Mouse (Mus musculus) forebrain, embryonic 16.5 days (tissue): ENCODE measurements around the gene Il34. TPM values are rescaled to one million over a fixed set of nuclear protein-coding genes. Genes with fewer than 3 reads are reported as not detected.

Source experiments
- ATAC-seq: fragments of 200-750 bp; cut with Nextera tagmentation; 2 replicates; pipeline ENCODE4 v1.8.0; 2017; ENCODE audit warnings: mild to moderate bottlenecking, moderate library complexity
- H3K27ac ChIP-seq: fragments of 300-500 bp; sonication (generic); 2 replicates; pipeline ENCODE4 v1.5.1; 2014; ENCODE audit warnings: low read length, control low read depth
- H3K27me3 ChIP-seq: fragments of 300-500 bp; sonication (generic); replicated peaks from 2 replicates; pipeline ENCODE4 v1.6.1; 2014; ENCODE audit warnings: low read length; ENCODE audit not compliant: control insufficient read depth, insufficient read depth
- H3K36me3 ChIP-seq: fragments of 300-500 bp; sonication (generic); 2 replicates; pipeline ENCODE4 v1.6.1; 2014; ENCODE audit not compliant: control insufficient read depth, insufficient read depth
- H3K4me1 ChIP-seq: fragments of 300-500 bp; sonication (generic); replicated peaks from 2 replicates; pipeline ENCODE4 v1.6.1; 2014; ENCODE audit warnings: low read length; ENCODE audit not compliant: control insufficient read depth, insufficient read depth
- H3K4me2 ChIP-seq: fragments of 300-500 bp; sonication (generic); 2 replicates; pipeline ENCODE4 v1.6.1; 2014; ENCODE audit warnings: mild to moderate bottlenecking, low read length, control low read depth
- H3K4me3 ChIP-seq: fragments of 300-500 bp; sonication (generic); replicated peaks from 2 replicates; pipeline ENCODE4 v1.5.1; 2014; ENCODE audit warnings: mild to moderate bottlenecking, low read length, control low read depth
- H3K9ac ChIP-seq: fragments of 300-500 bp; sonication (generic); replicated peaks from 2 replicates; pipeline ENCODE4 v1.6.1; 2014; ENCODE audit warnings: low read depth, low read length, control low read depth
- H3K9me3 ChIP-seq: fragments of 300-500 bp; sonication (generic); 2 replicates; pipeline ENCODE4 v1.6.1; 2016; ENCODE audit warnings: low read length; ENCODE audit not compliant: control insufficient read depth
- WGBS: fragments of 180-500 bp; shearing (Covaris S2); extraction: QIAGEN DNeasy Blood & Tissue Kit; methylation state at CpG from one replicate; pipeline ENCODE4 v1.1.7; 2014; 5-methylcytosine and 5-hydroxymethylcytosine counted together
- polyA plus RNA-seq: library from polyadenylated mRNA; unstranded; fragments of >200 nt; fragmentation: Nextera tagmentation; extraction: Ambion mirVana; gene quantifications from 2 replicates; pipeline ENCODE4 v1.2.1, GENCODE M21; 2015

Gene Il34
- polyA plus RNA-seq, 1 experiment from 2014 or later = 5.4 TPM

DNA sequence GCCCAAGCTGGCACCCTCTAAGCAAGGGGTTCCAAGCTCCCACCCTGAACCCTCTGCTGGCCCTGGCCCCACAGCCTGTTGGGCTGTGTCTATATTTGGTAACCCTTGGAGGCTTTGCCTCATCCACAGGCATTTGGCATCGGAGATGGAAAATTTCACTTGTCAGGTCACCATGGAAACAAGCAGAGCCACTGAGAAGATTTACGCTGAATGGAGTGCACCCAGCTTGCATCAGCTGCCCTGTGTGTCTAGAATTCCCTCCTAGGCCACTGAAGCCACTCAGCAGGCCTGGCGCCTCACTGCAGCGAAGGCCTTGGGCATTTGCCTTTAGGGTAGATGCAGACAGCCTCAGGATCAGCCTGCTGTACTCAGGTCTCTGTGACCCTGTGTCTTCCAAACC lies 89.6 kb downstream of the Il34 start:
- no peaks in the 10 kb centered on the region for H3K27me3 ChIP-seq
- H3K9me3 ChIP-seq = no peaks in the 10 kb centered on the region
- H3K9ac ChIP-seq = 0 out of 2 replicates have a peak overlapping the region, but pooled peaks have one; percentile 8
- no peaks in the 10 kb centered on the region for H3K36me3 ChIP-seq
- H3K4me3 ChIP-seq = no peak overlapping the region
- peak overlapping the region; percentile 76 for H3K27ac ChIP-seq
- peak; percentile 47 for ATAC-seq
- peaks cover 56% of the 10 kb centered on the region for H3K4me1 ChIP-seq
- no peak overlapping the region for H3K4me2 ChIP-seq
- 40% methylated on average over 4 of the region's 4 CpGs for WGBS

DNA sequence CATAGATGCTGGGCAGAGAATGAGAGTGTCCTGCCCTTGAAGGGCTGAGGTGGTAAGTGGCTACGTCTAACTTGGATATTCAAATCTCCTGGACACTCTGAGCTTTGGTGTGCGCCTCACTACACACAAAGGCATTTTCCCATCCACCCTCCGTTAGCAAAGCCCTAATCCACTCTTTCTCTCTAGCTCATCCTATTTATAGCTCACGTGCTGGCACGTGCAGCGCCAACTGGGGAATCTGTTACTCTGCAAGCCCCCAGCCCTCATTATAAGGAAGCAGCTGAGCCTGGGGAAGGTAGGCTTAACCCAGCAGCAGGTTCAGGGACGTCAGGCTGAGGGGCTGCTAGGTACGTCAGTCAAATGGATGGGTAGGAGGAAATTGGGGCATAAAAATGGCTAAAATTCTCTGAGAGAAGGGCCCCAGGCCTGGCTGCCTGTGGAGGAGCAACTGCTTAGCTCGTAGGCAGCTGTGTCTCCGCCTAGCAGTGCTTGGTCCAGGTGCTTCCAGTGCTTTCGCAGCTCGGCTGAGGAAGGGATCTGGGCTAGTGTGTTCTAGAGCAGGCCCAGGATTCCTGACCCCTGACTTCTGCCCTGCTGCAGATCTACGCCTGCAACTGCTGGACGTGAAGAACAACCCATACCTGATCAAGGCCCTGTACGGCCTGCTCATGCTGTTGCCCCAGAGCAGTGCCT lies 90.8 kb downstream of the Il34 start:
- Histone ChIP-seq H3K4me1 (peaks cover 50% of the 10 kb centered on the region), H3K27ac (peak overlapping the region; percentile 76), H3K4me2 (no peak overlapping the region), H3K9ac (no peak overlapping the region), H3K27me3 (no peaks in the 10 kb centered on the region), H3K4me3 (no peak overlapping the region), H3K9me3 (no peaks in the 10 kb centered on the region), H3K36me3 (0 out of 2 replicates have a peak, but pooled peaks cover 4% of the 10 kb centered on the region)
- ATAC-seq = peak; percentile 36
- WGBS = 60% methylated on average over 15 of the region's 15 CpGs

GRCm38 (mm10) chr8:110713073-110713472 lies 92.7 kb downstream of the Il34 start:
- H3K4me2 ChIP-seq = no peak overlapping the region
- H3K27ac ChIP-seq = peak overlapping the region; percentile 16
- ATAC-seq = no peak
- H3K4me1 ChIP-seq = peaks cover 32% of the 10 kb centered on the region
- no peaks in the 10 kb centered on the region for H3K27me3 ChIP-seq
- WGBS = 89% methylated on average over 7 of the region's 7 CpGs
- no peaks in the 10 kb centered on the region for H3K9me3 ChIP-seq
- H3K9ac ChIP-seq = no peak overlapping the region
- H3K36me3 ChIP-seq = 0 out of 2 replicates have a peak, but pooled peaks cover 4% of the 10 kb centered on the region
- no peak overlapping the region for H3K4me3 ChIP-seq

DNA sequence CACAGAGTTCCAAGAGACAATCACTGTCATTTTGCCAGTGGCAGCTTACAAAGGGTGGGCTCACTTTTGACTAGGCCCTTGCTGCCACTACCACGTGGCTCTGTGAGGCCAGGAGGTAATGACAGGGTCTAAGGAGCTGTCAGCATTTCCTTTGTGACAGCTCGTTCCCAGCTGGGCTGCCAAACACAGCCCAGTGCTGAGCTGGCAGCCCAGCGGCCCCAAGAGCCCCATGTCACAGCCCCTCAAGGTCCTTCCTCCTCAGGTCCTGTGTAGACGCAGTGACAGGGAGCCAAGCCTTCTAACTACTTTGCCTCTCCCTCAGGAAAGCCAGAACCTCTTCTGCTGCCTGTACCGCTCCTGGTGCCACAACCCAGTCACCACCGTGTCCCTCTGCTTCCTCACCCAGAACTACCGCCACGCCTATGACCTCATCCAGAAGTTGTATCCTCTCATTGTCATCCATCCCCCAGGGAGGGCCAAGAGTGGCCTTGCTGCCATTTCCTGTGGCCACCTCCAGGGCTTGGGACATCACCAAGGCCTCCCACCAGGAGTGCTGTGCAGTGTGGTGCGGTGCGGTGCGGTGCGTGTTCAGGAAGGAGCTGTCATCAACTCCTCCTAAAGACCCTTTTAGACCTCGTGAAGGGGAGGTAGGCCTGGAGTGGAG lies 94.3 kb downstream of the Il34 start:
- no peak overlapping the region for H3K27ac ChIP-seq
- peaks cover 25% of the 10 kb centered on the region for H3K4me1 ChIP-seq
- H3K4me3 ChIP-seq = no peak overlapping the region
- no peaks in the 10 kb centered on the region for H3K9me3 ChIP-seq
- no peak overlapping the region for H3K9ac ChIP-seq
- H3K36me3 ChIP-seq = 0 out of 2 replicates have a peak, but pooled peaks cover 4% of the 10 kb centered on the region
- ATAC-seq = peak; percentile 24; the same call in 1 of the 2 replicates
- no peak overlapping the region for H3K4me2 ChIP-seq
- no peaks in the 10 kb centered on the region for H3K27me3 ChIP-seq
- 82% methylated on average over 13 of the region's 13 CpGs for WGBS

- 0 out of 2 replicates have a peak, but pooled peaks cover 4% of the 10 kb centered on the region for H3K36me3 ChIP-seq
- H3K4me1 ChIP-seq = peaks cover 17% of the 10 kb centered on the region
- no peak overlapping the region for H3K4me2 ChIP-seq
- 65% methylated on average over 3 of the region's 3 CpGs for WGBS
- no peaks in the 10 kb centered on the region for H3K27me3 ChIP-seq
- no peak overlapping the region for H3K27ac ChIP-seq
- H3K4me3 ChIP-seq = no peak overlapping the region
- H3K9me3 ChIP-seq = no peaks in the 10 kb centered on the region
- H3K9ac ChIP-seq = no peak overlapping the region
- ATAC-seq = no peak
These were observed 95.1 kb downstream of the Il34 start for GRCm38 (mm10) chr8:110710593-110710992.

GRCm38 (mm10) chr8:110708429-110708828 lies 97.3 kb downstream of the Il34 start:
- Histone ChIP-seq H3K4me1 (0 out of 2 replicates have a peak, but pooled peaks cover 4% of the 10 kb centered on the region), H3K27ac (no peak overlapping the region), H3K27me3 (no peaks in the 10 kb centered on the region), H3K9me3 (no peaks in the 10 kb centered on the region), H3K4me2 (no peak overlapping the region), H3K36me3 (0 out of 2 replicates have a peak, but pooled peaks cover 4% of the 10 kb centered on the region), H3K4me3 (no peak overlapping the region), H3K9ac (no peak overlapping the region)
- no peak for ATAC-seq
- 86% methylated on average over 11 of the region's 11 CpGs for WGBS

DNA sequence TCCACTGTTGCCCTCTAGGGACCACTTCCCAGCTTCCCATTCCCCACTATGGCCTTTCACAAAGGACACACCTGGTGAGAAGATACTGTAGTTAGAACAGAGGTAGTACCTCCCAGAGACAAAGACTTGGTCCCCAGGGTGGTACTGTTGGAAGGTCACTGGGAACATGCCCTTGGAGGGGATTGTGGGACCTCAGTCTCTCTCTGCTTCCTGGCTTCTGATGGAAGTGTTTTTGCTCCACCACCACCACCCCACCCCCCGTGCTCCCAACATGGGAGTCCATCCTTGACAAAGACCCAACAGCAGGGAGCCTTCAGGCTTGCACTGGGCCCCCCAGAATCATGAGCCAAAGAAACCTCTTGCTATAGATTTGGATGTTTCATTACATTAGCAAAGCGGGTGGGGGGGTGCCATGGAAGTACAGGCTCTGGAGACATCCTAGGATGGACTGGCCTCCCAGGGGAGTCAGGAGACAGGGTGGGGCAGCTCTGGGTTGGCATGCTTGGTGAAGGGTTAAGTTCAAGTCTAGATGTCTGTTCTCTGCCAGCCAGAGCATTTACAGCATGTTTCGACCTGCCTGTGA lies 99.3 kb downstream of the Il34 start:
- Histone ChIP-seq H3K27ac (no peak overlapping the region), H3K27me3 (no peaks in the 10 kb centered on the region), H3K9ac (no peak overlapping the region), H3K9me3 (no peaks in the 10 kb centered on the region), H3K4me1 (peaks cover 2% of the 10 kb centered on the region; the same call in 1 of the 2 replicates), H3K36me3 (0 out of 2 replicates have a peak, but pooled peaks cover 4% of the 10 kb centered on the region), H3K4me3 (no peak overlapping the region), H3K4me2 (no peak overlapping the region)
- ATAC-seq = no peak
- 87% methylated on average over 3 of the region's 3 CpGs for WGBS

DNA sequence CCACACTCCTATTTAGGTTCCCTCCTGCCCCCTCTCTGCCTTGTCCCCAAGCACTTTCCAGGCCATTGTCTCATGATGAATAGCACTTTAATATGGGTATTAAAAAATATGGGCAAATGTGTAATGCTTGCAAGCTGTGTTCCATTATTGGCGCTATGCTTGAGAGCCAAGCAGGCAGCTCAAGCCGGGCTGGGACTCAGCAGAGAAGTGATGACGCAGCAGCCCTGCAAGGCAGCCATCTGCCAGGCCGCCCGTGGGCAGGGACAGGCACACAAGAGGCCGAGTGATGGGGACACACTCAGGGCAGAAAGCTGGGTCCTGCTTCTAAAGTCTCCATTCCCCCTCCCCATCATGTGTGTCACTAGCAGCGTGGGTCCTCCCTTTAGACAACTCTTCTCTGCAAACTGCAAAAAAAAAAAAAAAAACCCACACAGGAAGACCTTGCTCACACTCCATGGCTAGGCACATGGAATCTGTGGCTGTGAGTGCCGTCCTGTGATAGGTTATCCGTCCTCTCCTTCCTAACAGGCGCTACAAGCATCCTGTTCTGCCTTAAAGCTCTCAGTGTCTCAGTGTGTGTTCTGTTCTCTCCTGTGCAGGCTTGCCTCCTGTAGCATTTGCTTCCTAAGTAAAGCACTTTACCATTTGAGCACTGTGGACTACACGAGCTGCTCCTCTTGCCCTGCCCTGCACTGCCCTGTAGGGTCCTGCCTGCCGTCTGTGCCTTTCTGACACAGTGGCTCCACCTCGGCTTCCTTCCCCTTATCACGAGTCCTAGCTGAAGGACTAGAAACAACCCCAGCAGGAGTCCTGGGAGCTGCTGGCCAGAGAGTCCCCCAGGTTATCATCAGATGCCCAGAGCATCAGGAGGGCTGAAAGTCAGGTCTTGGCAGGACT lies 100.1 kb downstream of the Il34 start:
- 0 out of 2 replicates have a peak, but pooled peaks cover 4% of the 10 kb centered on the region for H3K36me3 ChIP-seq
- no peak overlapping the region for H3K9ac ChIP-seq
- 0 out of 2 replicates have a peak, but pooled peaks have one; percentile 48 for ATAC-seq
- 72% methylated on average over 14 of the region's 14 CpGs for WGBS
- H3K4me1 ChIP-seq = no peaks in the 10 kb centered on the region; the same call in 1 of the 2 replicates
- no peaks in the 10 kb centered on the region for H3K9me3 ChIP-seq
- H3K4me3 ChIP-seq = no peak overlapping the region
- H3K4me2 ChIP-seq = no peak overlapping the region
- no peaks in the 10 kb centered on the region for H3K27me3 ChIP-seq
- peak overlapping the region; percentile 56 for H3K27ac ChIP-seq
